Mouse (Mus musculus): ENCODE results near the gene Mapk1. TPM values are rescaled to one million over a fixed set of nuclear protein-coding genes. Genes with fewer than 3 reads are reported as not detected.
"Not testable (repeated sequence)": the region's sequence is repeated elsewhere in the genome, so short reads cannot be mapped to it uniquely, and the experiment has no call there.

Gene Mapk1
- polyA plus RNA-seq, 1 experiment from 2014 or later, result 88.6 TPM

GRCm38 (mm10) chr16:16988842-16989241 lies 5.7 kb downstream of the Mapk1 start:
- no peaks in the 10 kb centered on the region; the same call in 1 of the 2 replicates for H3K36me3 ChIP-seq (ENCODE audit: control insufficient read depth, insufficient read depth)
- H3K4me1 ChIP-seq (replicated peaks; ENCODE audit: control insufficient read depth, insufficient read depth, low read length), result no peaks in the 10 kb centered on the region
- H3K27me3 ChIP-seq (replicated peaks; ENCODE audit: control insufficient read depth, insufficient read depth, low read length), result no peaks in the 10 kb centered on the region
- no peak overlapping the region for H3K27ac ChIP-seq (ENCODE audit: low read depth, low read length)
- TF ChIP-seq CTCF (IDR thresholded peaks at IDR 0.05; ENCODE audit: low read depth), result no peak
- no peaks in the 10 kb centered on the region for H3K9me3 ChIP-seq (ENCODE audit: control insufficient read depth)
- ATAC-seq, result no peak
- no peak overlapping the region for H3K9ac ChIP-seq (ENCODE audit: low read depth, low read length)
- 91% methylated on average over 5 of the region's 5 CpGs for WGBS
- no peak overlapping the region for H3K4me3 ChIP-seq (ENCODE audit: low read depth, low read length)
- H3K4me2 ChIP-seq (replicated peaks; ENCODE audit: low read depth), result no peak overlapping the region

- 74% methylated on average over 4 of the region's 4 CpGs for WGBS
- Histone ChIP-seq H3K27me3 (replicated peaks; ENCODE audit: control insufficient read depth, insufficient read depth, low read length) (no peaks in the 10 kb centered on the region), H3K36me3 (ENCODE audit: control insufficient read depth, insufficient read depth) (no peaks in the 10 kb centered on the region; the same call in 1 of the 2 replicates), H3K9me3 (ENCODE audit: control insufficient read depth) (no peaks in the 10 kb centered on the region), H3K4me3 (ENCODE audit: low read depth, low read length) (no peak overlapping the region), H3K9ac (ENCODE audit: low read depth, low read length) (no peak overlapping the region), H3K4me1 (replicated peaks; ENCODE audit: control insufficient read depth, insufficient read depth, low read length) (no peaks in the 10 kb centered on the region), H3K4me2 (replicated peaks; ENCODE audit: low read depth) (no peak overlapping the region), H3K27ac (ENCODE audit: low read depth, low read length) (no peak overlapping the region)
- no peak for ATAC-seq
- TF ChIP-seq CTCF (IDR thresholded peaks at IDR 0.05; ENCODE audit: low read depth), result no peak
Observed at GRCm38 (mm10) chr16:16990021-16990420, 6.8 kb downstream of the Mapk1 start.

GRCm38 (mm10) chr16:16994426-16995052 lies 11.4 kb downstream of the Mapk1 start:
- Histone ChIP-seq H3K36me3 (ENCODE audit: control insufficient read depth, insufficient read depth) (no peaks in the 10 kb centered on the region), H3K9ac (ENCODE audit: low read depth, low read length) (no peak overlapping the region), H3K4me2 (replicated peaks; ENCODE audit: low read depth) (no peak overlapping the region), H3K9me3 (ENCODE audit: control insufficient read depth) (no peaks in the 10 kb centered on the region), H3K4me3 (ENCODE audit: low read depth, low read length) (no peak overlapping the region), H3K4me1 (replicated peaks; ENCODE audit: control insufficient read depth, insufficient read depth, low read length) (no peaks in the 10 kb centered on the region), H3K27me3 (replicated peaks; ENCODE audit: control insufficient read depth, insufficient read depth, low read length) (no peaks in the 10 kb centered on the region), H3K27ac (ENCODE audit: low read depth, low read length) (no peak overlapping the region)
- ATAC-seq, result no peak
- 86% methylated on average over 4 of the region's 4 CpGs for WGBS
- TF ChIP-seq CTCF (IDR thresholded peaks at IDR 0.05; ENCODE audit: low read depth), result no peak

- not testable (repeated sequence) for H3K4me1 ChIP-seq (replicated peaks; ENCODE audit: control insufficient read depth, insufficient read depth, low read length); H3K9ac ChIP-seq (ENCODE audit: low read depth, low read length); H3K9me3 ChIP-seq (ENCODE audit: control insufficient read depth); H3K27ac ChIP-seq (ENCODE audit: low read depth, low read length); H3K36me3 ChIP-seq (ENCODE audit: control insufficient read depth, insufficient read depth); H3K4me3 ChIP-seq (ENCODE audit: low read depth, low read length); H3K27me3 ChIP-seq (replicated peaks; ENCODE audit: control insufficient read depth, insufficient read depth, low read length); ATAC-seq; H3K4me2 ChIP-seq (replicated peaks; ENCODE audit: low read depth)
- WGBS, result 79% methylated on average over 10 of the region's 10 CpGs
Observed at GRCm38 (mm10) chr16:16996121-16996729, 13.0 kb downstream of the Mapk1 start.

GRCm38 (mm10) chr16:17001109-17001508 lies 17.9 kb downstream of the Mapk1 start:
- H3K27ac ChIP-seq (ENCODE audit: low read depth, low read length), result no peak overlapping the region
- no peak overlapping the region for H3K4me3 ChIP-seq (ENCODE audit: low read depth, low read length)
- no peak overlapping the region for H3K4me2 ChIP-seq (replicated peaks; ENCODE audit: low read depth)
- no peak for ATAC-seq
- 84% methylated on average over 3 of the region's 3 CpGs for WGBS
- no peaks in the 10 kb centered on the region for H3K9me3 ChIP-seq (ENCODE audit: control insufficient read depth)
- TF ChIP-seq CTCF (IDR thresholded peaks at IDR 0.05; ENCODE audit: low read depth), result no peak
- no peak overlapping the region for H3K9ac ChIP-seq (ENCODE audit: low read depth, low read length)
- no peaks in the 10 kb centered on the region for H3K36me3 ChIP-seq (ENCODE audit: control insufficient read depth, insufficient read depth)
- H3K27me3 ChIP-seq (replicated peaks; ENCODE audit: control insufficient read depth, insufficient read depth, low read length), result no peaks in the 10 kb centered on the region
- no peaks in the 10 kb centered on the region for H3K4me1 ChIP-seq (replicated peaks; ENCODE audit: control insufficient read depth, insufficient read depth, low read length)

- no peaks in the 10 kb centered on the region for H3K4me1 ChIP-seq (replicated peaks; ENCODE audit: control insufficient read depth, insufficient read depth, low read length)
- no peak for TF ChIP-seq CTCF (IDR thresholded peaks at IDR 0.05; ENCODE audit: low read depth)
- ATAC-seq, result no peak
- H3K4me2 ChIP-seq (replicated peaks; ENCODE audit: low read depth), result no peak overlapping the region
- no peaks in the 10 kb centered on the region for H3K27me3 ChIP-seq (replicated peaks; ENCODE audit: control insufficient read depth, insufficient read depth, low read length)
- 60% methylated on average over 1 of the region's 1 CpGs for WGBS
- H3K9ac ChIP-seq (ENCODE audit: low read depth, low read length), result no peak overlapping the region
- H3K27ac ChIP-seq (ENCODE audit: low read depth, low read length), result no peak overlapping the region
- no peak overlapping the region for H3K4me3 ChIP-seq (ENCODE audit: low read depth, low read length)
- 0 out of 2 replicates have a peak, but pooled peaks cover 5% of the 10 kb centered on the region for H3K36me3 ChIP-seq (ENCODE audit: control insufficient read depth, insufficient read depth)
- H3K9me3 ChIP-seq (ENCODE audit: control insufficient read depth), result no peaks in the 10 kb centered on the region
Observed at GRCm38 (mm10) chr16:17007070-17007469, 23.9 kb downstream of the Mapk1 start.

Measured in intestine, postnatal 0 days (tissue).